Mouse (Mus musculus): ENCODE measurements around the gene Irf8. TPM values are rescaled to one million over a fixed set of nuclear protein-coding genes. Genes with fewer than 3 reads are reported as not detected.

Gene Irf8
- polyA plus RNA-seq, 1 experiment from 2014 or later = 15.7 TPM

DNA sequence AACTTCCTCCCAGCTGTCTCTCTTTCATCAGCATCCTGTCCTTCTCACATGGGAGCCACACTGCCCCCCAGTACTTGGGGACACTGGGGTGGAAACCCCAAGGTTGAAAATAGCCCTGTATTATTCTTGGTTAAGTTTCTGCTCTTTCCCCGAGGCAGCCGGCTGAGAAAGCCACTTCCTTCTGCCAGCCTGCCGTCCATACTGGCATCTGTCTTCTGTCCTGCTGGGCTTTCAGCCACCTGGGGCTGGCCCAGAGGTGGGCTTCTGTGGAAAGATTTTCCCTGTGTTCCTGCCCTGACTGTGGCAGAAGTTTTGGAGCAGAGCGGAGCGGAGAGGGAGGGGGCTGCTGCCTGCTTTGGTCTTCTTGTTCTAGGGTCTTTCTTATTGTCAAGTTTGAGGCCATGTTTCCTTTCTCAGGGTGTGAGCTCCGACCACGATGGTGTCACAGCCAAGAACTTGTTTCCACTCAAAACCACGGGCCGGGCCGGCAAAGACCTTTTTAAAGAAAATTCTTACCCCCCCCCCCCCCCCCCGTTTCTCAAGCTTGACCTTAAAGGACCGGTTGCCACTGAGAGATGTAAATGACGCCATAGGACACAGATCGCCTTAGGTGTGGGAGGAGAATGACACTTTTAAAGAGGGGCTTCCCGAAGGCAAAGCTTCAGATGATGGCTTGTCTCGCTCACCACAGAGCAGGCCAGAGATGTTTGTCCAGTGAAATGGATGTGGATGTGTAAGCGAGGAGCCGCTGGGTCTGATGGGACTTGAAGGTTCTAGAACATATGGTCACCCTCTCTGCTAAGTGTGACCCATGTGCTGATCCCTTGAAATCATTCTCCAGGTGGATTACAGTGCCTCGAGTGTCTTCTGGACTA lies 24.4 kb downstream of the Irf8 start:
- Histone ChIP-seq H3K27me3 (ENCODE audit: insufficient read depth, low read length) (no peaks in the 10 kb centered on the region), H3K9me3 (replicated peaks; ENCODE audit: low read length) (no peaks in the 10 kb centered on the region), H3K4me2 (ENCODE audit: low read length) (no peak overlapping the region), H3K4me3 (replicated peaks; ENCODE audit: low read depth, low read length) (no peak overlapping the region), H3K4me1 (replicated peaks; ENCODE audit: insufficient read depth, low read length) (peaks cover 12% of the 10 kb centered on the region), H3K36me3 (ENCODE audit: insufficient read depth, low read length) (no peaks in the 10 kb centered on the region), H3K27ac (no peak overlapping the region), H3K9ac (ENCODE audit: low read depth, low read length) (no peak overlapping the region)
- WGBS = 75% methylated on average over 19 of the region's 19 CpGs
- ATAC-seq (replicated peaks; ENCODE audit: low FRiP score, low read depth) = no peak
- no peak for TF ChIP-seq CTCF (IDR thresholded peaks at IDR 0.05; ENCODE audit: low read depth)
- no peak for DNase-seq (ENCODE audit: low spot score)

DNA sequence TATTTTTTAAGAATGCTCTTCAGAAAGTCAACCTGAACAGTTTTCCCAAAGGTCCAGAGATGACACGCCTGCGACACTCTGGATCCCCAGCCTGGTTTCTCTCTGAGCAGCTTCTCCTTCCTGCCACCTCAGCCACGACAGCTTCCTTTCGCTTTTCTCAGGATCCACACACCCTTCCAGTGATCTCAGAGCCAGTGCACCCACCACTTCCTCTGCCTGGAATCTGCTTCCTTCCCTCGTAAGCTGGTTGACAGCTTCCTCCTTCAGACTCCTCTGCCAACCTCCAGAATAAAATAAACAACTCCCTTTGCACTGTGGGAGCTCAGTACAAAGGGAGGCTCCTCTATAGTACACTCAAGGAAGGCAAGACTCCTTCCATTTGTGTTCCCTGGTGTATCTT lies 27.1 kb downstream of the Irf8 start:
- H3K27ac ChIP-seq = no peak overlapping the region

GRCm38 (mm10) chr8:120764638-120765037 lies 28.5 kb downstream of the Irf8 start:
- DNase-seq (ENCODE audit: low spot score) = no peak
- Histone ChIP-seq H3K36me3 (ENCODE audit: insufficient read depth, low read length) (no peaks in the 10 kb centered on the region), H3K27ac (no peak overlapping the region), H3K4me1 (replicated peaks; ENCODE audit: insufficient read depth, low read length) (0 out of 2 replicates have a peak, but pooled peaks cover 4% of the 10 kb centered on the region), H3K27me3 (ENCODE audit: insufficient read depth, low read length) (no peaks in the 10 kb centered on the region), H3K4me3 (replicated peaks; ENCODE audit: low read depth, low read length) (no peak overlapping the region), H3K4me2 (ENCODE audit: low read length) (no peak overlapping the region), H3K9me3 (replicated peaks; ENCODE audit: low read length) (no peaks in the 10 kb centered on the region), H3K9ac (ENCODE audit: low read depth, low read length) (no peak overlapping the region)
- no peak for TF ChIP-seq CTCF (IDR thresholded peaks at IDR 0.05; ENCODE audit: low read depth)
- ATAC-seq (replicated peaks; ENCODE audit: low FRiP score, low read depth) = no peak

More for the DNA sequence above, 27.1 kb downstream of the Irf8 start:
- H3K36me3 ChIP-seq (ENCODE audit: insufficient read depth, low read length) = no peaks in the 10 kb centered on the region
- 66% methylated on average over 5 of the region's 5 CpGs for WGBS
- H3K4me2 ChIP-seq (ENCODE audit: low read length) = no peak overlapping the region
- no peak overlapping the region for H3K4me3 ChIP-seq (replicated peaks; ENCODE audit: low read depth, low read length)
- DNase-seq (ENCODE audit: low spot score) (no peak), ATAC-seq (replicated peaks; ENCODE audit: low FRiP score, low read depth) (no peak)
- H3K27me3 ChIP-seq (ENCODE audit: insufficient read depth, low read length) = no peaks in the 10 kb centered on the region
- no peaks in the 10 kb centered on the region for H3K9me3 ChIP-seq (replicated peaks; ENCODE audit: low read length)
- H3K9ac ChIP-seq (ENCODE audit: low read depth, low read length) = no peak overlapping the region
- TF ChIP-seq CTCF (IDR thresholded peaks at IDR 0.05; ENCODE audit: low read depth) = no peak
- 0 out of 2 replicates have a peak, but pooled peaks cover 4% of the 10 kb centered on the region for H3K4me1 ChIP-seq (replicated peaks; ENCODE audit: insufficient read depth, low read length)

DNA sequence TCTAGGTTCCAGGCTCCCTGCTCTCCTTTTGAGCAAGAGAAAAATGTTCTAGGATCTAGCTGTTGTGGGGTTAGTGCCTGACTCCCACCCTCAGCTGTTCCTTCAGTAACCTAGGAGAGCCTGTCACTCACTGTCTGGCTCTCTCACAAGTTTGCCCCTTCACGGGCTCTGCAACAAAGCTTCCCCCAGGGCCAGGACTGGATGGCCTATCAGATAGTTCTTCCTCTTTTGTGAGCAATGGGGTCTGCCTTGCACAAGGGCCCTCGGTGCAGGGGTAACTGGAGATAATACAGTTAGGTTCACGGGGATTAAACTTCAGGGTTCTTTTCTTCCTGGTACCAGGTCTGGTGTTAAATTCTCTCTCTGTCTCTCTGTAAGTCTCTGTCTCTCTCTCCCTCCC lies 30.5 kb downstream of the Irf8 start:
- H3K27me3 ChIP-seq (ENCODE audit: insufficient read depth, low read length) = no peaks in the 10 kb centered on the region
- TF ChIP-seq CTCF (IDR thresholded peaks at IDR 0.05; ENCODE audit: low read depth) = no peak
- H3K4me2 ChIP-seq (ENCODE audit: low read length) = no peak overlapping the region
- H3K27ac ChIP-seq = no peak overlapping the region
- H3K9ac ChIP-seq (ENCODE audit: low read depth, low read length) = no peak overlapping the region
- 53% methylated on average over 3 of the region's 3 CpGs for WGBS
- no peaks in the 10 kb centered on the region for H3K36me3 ChIP-seq (ENCODE audit: insufficient read depth, low read length)
- no peak overlapping the region for H3K4me3 ChIP-seq (replicated peaks; ENCODE audit: low read depth, low read length)
- DNase-seq (ENCODE audit: low spot score) (no peak), ATAC-seq (replicated peaks; ENCODE audit: low FRiP score, low read depth) (no peak)
- H3K4me1 ChIP-seq (replicated peaks; ENCODE audit: insufficient read depth, low read length) = 0 out of 2 replicates have a peak, but pooled peaks cover 4% of the 10 kb centered on the region
- no peaks in the 10 kb centered on the region for H3K9me3 ChIP-seq (replicated peaks; ENCODE audit: low read length)

DNA sequence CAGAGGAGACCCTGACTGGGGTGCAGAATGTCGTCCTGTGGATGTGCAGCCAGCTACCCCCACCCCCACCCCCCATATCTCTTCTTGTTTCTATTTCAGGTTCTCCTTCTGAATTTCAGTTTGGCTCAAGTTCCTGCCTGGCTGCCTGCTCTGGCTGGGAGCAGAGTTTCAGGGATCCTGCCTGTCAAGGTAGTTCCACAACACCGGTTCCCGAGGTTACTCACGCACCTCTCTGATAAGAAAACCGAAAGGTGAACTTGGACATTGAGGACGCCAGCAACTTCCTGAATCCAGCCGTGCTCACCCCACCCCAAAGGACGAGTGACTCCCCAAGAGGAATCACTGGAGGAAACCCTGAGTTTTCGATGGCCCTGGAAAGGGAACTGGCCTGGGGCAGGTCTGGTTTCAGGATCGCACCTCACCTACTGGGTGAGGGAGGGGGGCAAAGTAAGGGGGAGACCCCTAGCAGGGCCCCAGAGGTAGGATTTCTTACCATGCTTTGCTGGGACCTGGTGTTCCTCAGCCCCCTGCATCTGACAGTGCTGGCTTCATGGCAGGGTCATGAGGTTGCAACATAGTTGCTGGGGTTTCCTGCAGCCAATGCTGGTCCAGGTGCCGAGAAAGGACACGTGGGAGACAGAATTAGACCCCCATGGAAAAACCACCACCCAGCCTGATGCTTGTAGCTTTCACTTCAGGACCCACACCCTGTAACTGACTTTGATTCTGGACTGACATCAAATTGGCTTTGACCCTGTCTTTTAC lies 32.5 kb downstream of the Irf8 start:
- no peak overlapping the region for H3K27ac ChIP-seq
- WGBS = 46% methylated on average over 12 of the region's 12 CpGs
- DNase-seq (ENCODE audit: low spot score) (no peak), ATAC-seq (replicated peaks; ENCODE audit: low FRiP score, low read depth) (no peak)
- no peaks in the 10 kb centered on the region for H3K4me1 ChIP-seq (replicated peaks; ENCODE audit: insufficient read depth, low read length)
- no peaks in the 10 kb centered on the region for H3K9me3 ChIP-seq (replicated peaks; ENCODE audit: low read length)
- no peak for TF ChIP-seq CTCF (IDR thresholded peaks at IDR 0.05; ENCODE audit: low read depth)
- H3K27me3 ChIP-seq (ENCODE audit: insufficient read depth, low read length) = no peaks in the 10 kb centered on the region
- H3K4me3 ChIP-seq (replicated peaks; ENCODE audit: low read depth, low read length) = no peak overlapping the region
- no peak overlapping the region for H3K4me2 ChIP-seq (ENCODE audit: low read length)
- H3K9ac ChIP-seq (ENCODE audit: low read depth, low read length) = no peak overlapping the region
- H3K36me3 ChIP-seq (ENCODE audit: insufficient read depth, low read length) = no peaks in the 10 kb centered on the region

- no peak overlapping the region for H3K4me2 ChIP-seq (ENCODE audit: low read length)
- no peak for TF ChIP-seq CTCF (IDR thresholded peaks at IDR 0.05; ENCODE audit: low read depth)
- no peaks in the 10 kb centered on the region for H3K27me3 ChIP-seq (ENCODE audit: insufficient read depth, low read length)
- no peak overlapping the region for H3K9ac ChIP-seq (ENCODE audit: low read depth, low read length)
- H3K4me3 ChIP-seq (replicated peaks; ENCODE audit: low read depth, low read length) = no peak overlapping the region
- DNase-seq (ENCODE audit: low spot score) (no peak), ATAC-seq (replicated peaks; ENCODE audit: low FRiP score, low read depth) (no peak)
- H3K36me3 ChIP-seq (ENCODE audit: insufficient read depth, low read length) = no peaks in the 10 kb centered on the region
- no peak overlapping the region for H3K27ac ChIP-seq
- no peaks in the 10 kb centered on the region for H3K4me1 ChIP-seq (replicated peaks; ENCODE audit: insufficient read depth, low read length)
- 89% methylated on average over 10 of the region's 10 CpGs for WGBS
- no peaks in the 10 kb centered on the region for H3K9me3 ChIP-seq (replicated peaks; ENCODE audit: low read length)
Measured at GRCm38 (mm10) chr8:120777184-120777583, 41.0 kb downstream of the Irf8 start.

All from kidney, postnatal 0 days (tissue).